Mouse (Mus musculus) hindbrain, embryonic 15.5 days (tissue): ENCODE measurements around the gene 2310030G06Rik. TPM values are rescaled to one million over a fixed set of nuclear protein-coding genes. Genes with fewer than 3 reads are reported as not detected.

Experiments used
- ATAC-seq: fragments of 200-750 bp; cut with Nextera tagmentation; 2 replicates; pipeline ENCODE4 v1.8.0; 2017; ENCODE audit warnings: low read depth, moderate number of reproducible peaks, moderate TSS enrichment; ENCODE audit not compliant: low FRiP score
- H3K27ac ChIP-seq: fragments of 300-500 bp; sonication (generic); replicated peaks from 2 replicates; pipeline ENCODE4 v1.5.1; 2015; ENCODE audit warnings: mild to moderate bottlenecking, inconsistent platforms
- H3K27me3 ChIP-seq: fragments of 300-500 bp; sonication (generic); 2 replicates; pipeline ENCODE4 v1.6.1; 2015; ENCODE audit warnings: control low read depth, inconsistent platforms
- H3K36me3 ChIP-seq: fragments of 300-500 bp; sonication (generic); 2 replicates; pipeline ENCODE4 v1.6.1; 2015; ENCODE audit warnings: control low read depth, inconsistent platforms
- H3K4me1 ChIP-seq: fragments of 300-500 bp; sonication (generic); replicated peaks from 2 replicates; pipeline ENCODE4 v1.6.1; 2015; ENCODE audit warnings: control low read depth, inconsistent platforms
- H3K4me2 ChIP-seq: fragments of 300-500 bp; sonication (generic); 2 replicates; pipeline ENCODE4 v1.6.1; 2015; ENCODE audit warnings: moderate library complexity, mild to moderate bottlenecking, inconsistent platforms
- H3K4me3 ChIP-seq: fragments of 300-500 bp; sonication (generic); 2 replicates; pipeline ENCODE4 v1.5.1; 2015; ENCODE audit warnings: mild to moderate bottlenecking, inconsistent platforms
- H3K9ac ChIP-seq: fragments of 300-500 bp; sonication (generic); 2 replicates; pipeline ENCODE4 v1.6.1; 2015; ENCODE audit warnings: inconsistent platforms
- H3K9me3 ChIP-seq: fragments of 300-500 bp; sonication (generic); 2 replicates; pipeline ENCODE4 v1.6.1; 2016; ENCODE audit warnings: control low read depth, inconsistent platforms
- WGBS: fragments of 180-500 bp; shearing (Covaris S2); methylation state at CpG from one replicate; pipeline ENCODE4 v1.1.7; 2015; 5-methylcytosine and 5-hydroxymethylcytosine counted together
- polyA plus RNA-seq: library from polyadenylated mRNA; unstranded; fragments of >200 nt; fragmentation: Nextera tagmentation; extraction: Ambion mirVana; gene quantifications from 2 replicates; pipeline ENCODE4 v1.2.1, GENCODE M21; 2015

The 2310030G06Rik gene
- polyA plus RNA-seq, 1 experiment from 2014 or later, result 2.0 TPM

DNA sequence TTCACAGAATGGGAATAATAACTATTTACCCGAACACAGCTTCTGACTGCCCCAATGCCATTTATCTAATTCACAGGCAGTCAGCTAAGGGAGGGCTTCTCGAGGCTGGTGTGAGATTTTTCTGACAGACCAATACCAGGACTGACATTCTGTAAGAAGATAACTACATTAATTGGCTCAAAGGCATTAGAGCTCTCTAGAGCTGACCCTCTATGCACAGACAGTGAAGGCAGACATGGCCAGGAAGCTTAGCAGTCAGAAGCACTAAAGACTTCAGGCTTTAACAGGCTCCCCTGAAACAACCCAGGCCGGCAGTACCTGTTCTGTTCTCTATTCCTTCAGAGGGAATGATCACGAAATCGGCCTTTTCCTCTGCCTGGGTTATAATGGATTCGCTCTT, 51.2 kb downstream of the 2310030G06Rik start:
- WGBS, result 90% methylated on average over 6 of the region's 6 CpGs
- no peak for ATAC-seq
- H3K9me3 ChIP-seq, result no peaks in the 10 kb centered on the region
- H3K4me2 ChIP-seq, result no peak overlapping the region
- peaks cover 17% of the 10 kb centered on the region for H3K36me3 ChIP-seq
- peaks cover 36% of the 10 kb centered on the region for H3K4me1 ChIP-seq
- H3K9ac ChIP-seq, result no peak overlapping the region
- H3K4me3 ChIP-seq, result no peak overlapping the region
- no peaks in the 10 kb centered on the region for H3K27me3 ChIP-seq
- no peak overlapping the region for H3K27ac ChIP-seq

DNA sequence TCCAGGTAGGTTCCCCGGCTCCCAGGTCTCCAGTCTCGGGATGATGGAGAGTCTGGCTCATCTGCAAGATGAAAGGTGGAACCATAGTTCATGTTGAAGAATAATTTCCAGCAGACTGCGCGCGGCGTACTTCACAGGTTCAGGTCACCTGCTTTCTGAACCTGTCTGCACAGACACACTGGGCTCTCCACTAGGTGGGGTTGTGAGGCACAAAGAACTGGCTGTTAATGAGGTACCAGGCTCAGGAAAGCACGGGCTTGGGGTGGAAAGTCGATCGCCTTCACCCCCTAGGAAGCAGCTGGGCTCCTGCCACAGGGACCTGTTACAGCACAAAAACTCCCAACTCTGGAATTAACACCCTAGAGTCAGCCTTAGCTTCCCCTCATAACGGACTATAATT, 52.7 kb downstream of the 2310030G06Rik start:
- Histone ChIP-seq H3K9me3 (no peaks in the 10 kb centered on the region), H3K27ac (no peak overlapping the region), H3K36me3 (peaks cover 32% of the 10 kb centered on the region), H3K9ac (no peak overlapping the region), H3K27me3 (no peaks in the 10 kb centered on the region), H3K4me2 (no peak overlapping the region), H3K4me3 (no peak overlapping the region), H3K4me1 (peaks cover 29% of the 10 kb centered on the region)
- 21% methylated on average over 10 of the region's 10 CpGs for WGBS
- ATAC-seq, result no peak

DNA sequence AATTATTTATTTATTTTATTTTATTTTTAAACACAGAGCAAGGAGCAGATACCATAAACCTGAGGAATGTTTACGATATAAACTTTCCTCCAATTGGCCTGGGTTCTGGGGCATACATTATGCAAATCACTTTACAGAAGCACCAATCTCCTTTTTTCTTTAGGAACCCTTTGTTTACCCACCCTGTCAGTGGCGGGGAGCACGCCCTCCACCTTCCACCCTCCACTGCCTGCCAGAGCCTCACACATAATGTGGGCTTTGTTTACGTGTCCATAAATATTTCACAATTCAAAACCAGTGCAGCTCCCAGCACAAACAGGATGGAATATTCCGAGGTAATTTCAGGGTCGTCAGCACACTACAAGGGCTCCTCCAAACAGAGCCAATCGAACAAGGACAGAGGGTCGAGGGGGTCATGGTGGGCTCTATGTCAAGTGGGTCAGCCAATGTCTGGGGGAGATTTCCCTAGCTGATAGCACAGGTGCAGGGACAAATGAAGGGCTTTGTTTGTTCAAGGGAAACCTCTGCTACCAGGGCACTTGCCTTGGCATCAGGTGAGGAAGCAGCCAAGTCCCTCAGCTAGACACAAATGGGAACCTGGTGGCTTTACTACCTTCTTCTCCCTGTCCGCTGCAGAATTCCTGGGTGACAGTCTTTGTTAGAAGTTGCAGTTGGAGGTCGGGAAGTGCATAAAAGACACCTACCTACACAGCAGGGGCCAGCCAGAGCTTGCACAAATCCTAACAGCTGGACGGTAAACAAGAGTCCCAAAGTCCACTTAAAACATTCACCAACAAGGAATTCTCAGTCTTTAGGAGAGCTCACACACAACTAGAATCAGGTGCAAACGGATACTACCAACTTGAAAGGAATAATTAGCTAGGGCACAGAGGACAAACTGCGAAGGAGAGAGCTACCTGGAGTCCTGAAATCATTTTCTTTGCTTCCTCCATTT, 53.4 kb downstream of the 2310030G06Rik start:
- WGBS, result 16% methylated on average over 13 of the region's 13 CpGs
- peaks cover 36% of the 10 kb centered on the region for H3K36me3 ChIP-seq
- no peak overlapping the region for H3K27ac ChIP-seq
- no peaks in the 10 kb centered on the region for H3K9me3 ChIP-seq
- H3K4me2 ChIP-seq, result no peak overlapping the region
- H3K27me3 ChIP-seq, result no peaks in the 10 kb centered on the region
- ATAC-seq, result no peak
- no peak overlapping the region for H3K9ac ChIP-seq
- peaks cover 22% of the 10 kb centered on the region for H3K4me1 ChIP-seq
- H3K4me3 ChIP-seq, result no peak overlapping the region

Other genes with a start within 250 kb of the 2310030G06Rik start
- 108 TPM in 2 replicates for gene Pts, start 217.8 kb downstream of the 2310030G06Rik start, polyA plus RNA-seq
- gene Il18, start 191.7 kb downstream of the 2310030G06Rik start, polyA plus RNA-seq, result 17.2 and 26.3 TPM in 2 replicates
- gene Bco2, start 191.4 kb downstream of the 2310030G06Rik start, polyA plus RNA-seq, result 0.47 and 0.60 TPM in 2 replicates
- gene Tex12, start 185.2 kb downstream of the 2310030G06Rik start, polyA plus RNA-seq, result 0.17 TPM in 1 of 2 replicates, not detected in the other
- 263 and 265 TPM in 2 replicates for gene Sdhd, start 142.7 kb downstream of the 2310030G06Rik start, polyA plus RNA-seq
- gene Timm8b, start 142.6 kb downstream of the 2310030G06Rik start, polyA plus RNA-seq, result 341 and 392 TPM in 2 replicates
- gene Pih1d2, start 129.2 kb downstream of the 2310030G06Rik start, polyA plus RNA-seq, result 5.1 and 6.5 TPM in 2 replicates
- gene Nkapd1, start 129.1 kb downstream of the 2310030G06Rik start, polyA plus RNA-seq, result 17.9 and 18.4 TPM in 2 replicates
- 51.7 and 52.4 TPM in 2 replicates for gene Dlat, start 86.8 kb downstream of the 2310030G06Rik start, polyA plus RNA-seq
- 31.3 and 31.7 TPM in 2 replicates for gene Dixdc1, start 7.0 kb downstream of the 2310030G06Rik start, polyA plus RNA-seq
- 13.3 and 15.4 TPM in 2 replicates for gene Cryab, start 4.8 kb upstream of the 2310030G06Rik start, polyA plus RNA-seq
- gene Hspb2, start 5.8 kb upstream of the 2310030G06Rik start, polyA plus RNA-seq, result 1.6 and 1.8 TPM in 2 replicates
- 11.1 and 11.3 TPM in 2 replicates for gene Fdxacb1, start 21.7 kb upstream of the 2310030G06Rik start, polyA plus RNA-seq
- gene Alg9, start 28.5 kb upstream of the 2310030G06Rik start, polyA plus RNA-seq, result 60.5 and 60.6 TPM in 2 replicates
- 55.0 and 55.3 TPM in 2 replicates for gene 1110032A03Rik, start 29.0 kb upstream of the 2310030G06Rik start, polyA plus RNA-seq
- 43.8 and 44.8 TPM in 2 replicates for gene Ppp2r1b, start 98.8 kb upstream of the 2310030G06Rik start, polyA plus RNA-seq